Mouse (Mus musculus) hindbrain, embryonic 12.5 days (tissue): ENCODE data around the gene Myo5a. TPM values are rescaled to one million over a fixed set of nuclear protein-coding genes. Genes with fewer than 3 reads are reported as not detected.

Experiments
- ATAC-seq: fragments of 200-750 bp; cut with Nextera tagmentation; 2 replicates; pipeline ENCODE4 v1.8.0; 2017; ENCODE audit warnings: moderate TSS enrichment; ENCODE audit not compliant: low FRiP score
- H3K27ac ChIP-seq: fragments of 300-500 bp; sonication (generic); 2 replicates; pipeline ENCODE4 v1.5.1; 2016; ENCODE audit warnings: mild to moderate bottlenecking
- H3K27me3 ChIP-seq: fragments of 300-500 bp; sonication (generic); 2 replicates; pipeline ENCODE4 v1.6.1; 2016; ENCODE audit warnings: mild to moderate bottlenecking
- H3K36me3 ChIP-seq: fragments of 300-500 bp; sonication (generic); 2 replicates; pipeline ENCODE4 v1.6.1; 2016; ENCODE audit warnings: mild to moderate bottlenecking
- H3K4me1 ChIP-seq: fragments of 300-500 bp; sonication (generic); 2 replicates; pipeline ENCODE4 v1.6.1; 2016
- H3K4me2 ChIP-seq: fragments of 300-500 bp; sonication (generic); replicated peaks from 2 replicates; pipeline ENCODE4 v1.6.1; 2016; ENCODE audit warnings: mild to moderate bottlenecking
- H3K4me3 ChIP-seq: fragments of 300-500 bp; sonication (generic); 2 replicates; pipeline ENCODE4 v1.5.1; 2016; ENCODE audit warnings: mild to moderate bottlenecking
- H3K9ac ChIP-seq: fragments of 300-500 bp; sonication (generic); 2 replicates; pipeline ENCODE4 v1.6.1; 2016; ENCODE audit warnings: mild to moderate bottlenecking, moderate library complexity
- H3K9me3 ChIP-seq: fragments of 300-500 bp; sonication (generic); replicated peaks from 2 replicates; pipeline ENCODE4 v1.6.1; 2016; ENCODE audit warnings: mild to moderate bottlenecking
- WGBS: fragments of 180-500 bp; shearing (Covaris S2); methylation state at CpG from one replicate; pipeline ENCODE4 v1.1.7; 2016; 5-methylcytosine and 5-hydroxymethylcytosine counted together
- polyA plus RNA-seq: library from polyadenylated mRNA; unstranded; fragments of >200 nt; fragmentation: Nextera tagmentation; extraction: Ambion mirVana; gene quantifications from 2 replicates; pipeline ENCODE4 v1.2.1, GENCODE M21; 2016

Gene Myo5a
- polyA plus RNA-seq, 1 experiment from 2014 or later, result 40.9 TPM

DNA sequence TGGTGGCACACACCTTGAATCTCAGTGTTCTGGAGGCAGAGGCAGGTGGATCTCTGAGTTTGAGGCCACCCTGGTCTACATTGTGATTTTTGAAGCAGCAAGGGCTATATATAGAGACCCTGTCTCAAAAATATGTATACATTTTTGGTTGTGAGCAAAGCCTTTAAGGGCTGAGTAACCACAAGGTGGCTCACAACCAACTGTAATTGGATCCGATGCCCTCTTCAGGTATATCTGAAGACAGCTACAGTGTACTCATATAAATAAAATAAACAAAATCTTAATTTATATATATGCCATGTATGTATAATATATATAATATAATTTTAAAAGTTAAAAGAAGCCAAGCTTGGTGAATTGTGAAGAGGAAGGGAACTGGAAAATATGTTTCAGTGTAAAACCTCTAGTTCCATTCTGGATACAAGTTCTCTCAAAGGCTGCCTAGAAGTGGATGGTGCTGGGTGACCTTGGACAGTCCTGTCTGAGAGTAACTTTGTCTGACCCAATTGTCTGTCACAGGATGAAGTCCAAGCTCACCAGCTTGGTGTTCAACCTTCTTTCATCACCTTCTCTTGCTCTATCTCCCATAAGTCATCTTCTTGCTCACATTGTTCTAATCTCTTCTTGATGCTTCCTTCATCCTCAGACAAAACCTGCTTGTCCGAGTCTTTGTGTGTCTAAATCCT is 28.8 kb upstream of the Myo5a start:
- Histone ChIP-seq H3K27ac (no peak overlapping the region), H3K4me3 (no peak overlapping the region), H3K4me1 (peaks cover 10% of the 10 kb centered on the region), H3K36me3 (no peaks in the 10 kb centered on the region; the same call in 1 of the 2 replicates), H3K4me2 (no peak overlapping the region), H3K9ac (no peak overlapping the region), H3K9me3 (no peaks in the 10 kb centered on the region), H3K27me3 (no peaks in the 10 kb centered on the region)
- WGBS, result 90% methylated on average over 2 of the region's 2 CpGs
- ATAC-seq, result no peak

DNA sequence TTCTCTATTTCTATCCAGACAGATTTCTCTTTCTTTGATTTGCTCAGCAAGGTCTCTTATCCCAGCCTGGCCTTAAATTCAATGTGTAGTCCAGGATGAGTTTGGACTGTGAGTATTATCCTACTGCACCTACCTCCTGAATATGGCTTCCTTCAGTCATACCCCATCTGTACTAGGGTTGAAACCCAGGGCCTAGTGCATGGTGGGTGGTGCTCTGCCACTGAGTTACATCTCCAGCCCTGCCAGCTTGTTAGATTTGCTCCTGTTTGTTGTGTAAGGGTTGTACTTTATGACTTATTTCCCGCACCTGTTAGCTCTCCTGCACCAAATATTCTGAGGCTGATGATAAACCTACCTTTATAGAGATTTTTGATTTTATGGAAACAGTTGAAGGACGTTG is 27.6 kb upstream of the Myo5a start:
- no peaks in the 10 kb centered on the region for H3K9me3 ChIP-seq
- H3K4me3 ChIP-seq, result no peak overlapping the region
- H3K4me1 ChIP-seq, result peaks cover 10% of the 10 kb centered on the region
- no peak for ATAC-seq
- H3K27ac ChIP-seq, result no peak overlapping the region
- no peak overlapping the region for H3K9ac ChIP-seq
- no peak overlapping the region for H3K4me2 ChIP-seq
- H3K36me3 ChIP-seq, result no peaks in the 10 kb centered on the region; the same call in 1 of the 2 replicates
- WGBS, result 91% methylated on average over 2 of the region's 2 CpGs
- H3K27me3 ChIP-seq, result no peaks in the 10 kb centered on the region

DNA sequence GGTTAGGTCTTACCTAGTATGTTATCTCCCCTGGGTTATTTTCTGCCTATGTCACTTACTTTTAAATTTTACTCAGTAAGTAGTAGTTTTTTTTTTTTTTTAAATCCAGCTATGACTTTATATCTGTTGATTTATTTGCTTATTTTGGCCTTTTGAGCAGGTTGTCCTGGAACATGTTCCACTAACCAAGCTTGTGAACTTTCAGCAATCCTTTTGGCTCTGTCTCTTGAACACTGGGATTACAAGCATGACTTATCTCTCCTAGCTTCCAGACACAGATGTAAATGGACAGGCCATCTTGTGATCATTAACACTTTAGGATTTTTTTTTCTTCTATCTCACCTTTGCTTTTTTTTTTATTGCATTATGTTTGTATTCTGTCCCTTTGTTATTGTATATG is 23.7 kb upstream of the Myo5a start:
- H3K4me3 ChIP-seq, result no peak overlapping the region
- H3K27ac ChIP-seq, result no peak overlapping the region
- H3K9ac ChIP-seq, result no peak overlapping the region
- no peaks in the 10 kb centered on the region for H3K4me1 ChIP-seq
- no peaks in the 10 kb centered on the region for H3K27me3 ChIP-seq
- no peak overlapping the region for H3K4me2 ChIP-seq
- H3K9me3 ChIP-seq, result no peaks in the 10 kb centered on the region
- no peak for ATAC-seq
- no peaks in the 10 kb centered on the region; the same call in 1 of the 2 replicates for H3K36me3 ChIP-seq

DNA sequence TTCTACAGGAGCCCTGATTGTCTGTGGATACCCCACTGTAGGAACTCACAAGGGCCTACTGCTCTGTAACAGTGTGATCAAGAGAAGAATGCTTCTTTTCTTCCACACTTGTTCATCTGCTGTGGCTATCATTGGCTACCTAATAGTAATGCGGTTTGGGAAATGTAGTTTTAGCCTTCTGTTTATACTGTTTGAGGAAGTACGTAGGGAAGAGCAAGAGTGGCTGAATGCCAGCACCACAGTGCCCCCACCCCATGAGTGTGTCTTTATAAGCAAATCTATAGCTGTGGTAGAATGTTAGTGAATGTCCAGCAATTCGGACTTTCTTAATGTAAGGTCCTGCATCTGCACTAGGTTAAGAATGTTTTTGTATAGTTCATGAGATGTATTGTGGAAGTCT is 21.7 kb upstream of the Myo5a start:
- no peaks in the 10 kb centered on the region for H3K9me3 ChIP-seq
- H3K4me1 ChIP-seq, result no peaks in the 10 kb centered on the region
- no peak overlapping the region for H3K4me2 ChIP-seq
- ATAC-seq, result no peak
- WGBS, result 87% methylated on average over 3 of the region's 3 CpGs
- H3K36me3 ChIP-seq, result no peaks in the 10 kb centered on the region; the same call in 1 of the 2 replicates
- H3K4me3 ChIP-seq, result no peak overlapping the region
- H3K27ac ChIP-seq, result no peak overlapping the region
- no peaks in the 10 kb centered on the region for H3K27me3 ChIP-seq
- no peak overlapping the region for H3K9ac ChIP-seq

DNA sequence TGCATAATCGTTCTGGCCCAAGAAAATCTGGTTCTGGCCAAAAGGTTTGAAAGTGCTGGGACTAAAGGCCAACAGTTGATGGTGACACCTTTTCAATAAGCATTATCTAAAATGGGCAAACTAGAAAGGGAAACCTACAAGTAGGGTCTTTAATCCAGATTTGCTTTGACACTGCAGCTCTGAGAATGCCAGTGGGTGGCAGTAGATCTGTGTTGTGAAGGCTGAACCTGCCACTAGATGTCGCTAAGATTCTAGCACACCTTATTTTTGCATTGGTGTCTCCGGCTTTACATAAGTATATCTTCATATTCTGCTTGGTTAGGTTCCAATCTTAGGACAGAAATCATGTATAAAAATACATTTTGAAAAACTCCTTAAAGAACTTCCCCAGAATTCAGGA is 20.8 kb upstream of the Myo5a start:
- Histone ChIP-seq H3K4me2 (no peak overlapping the region), H3K9me3 (no peaks in the 10 kb centered on the region), H3K9ac (no peak overlapping the region), H3K4me3 (no peak overlapping the region), H3K36me3 (no peaks in the 10 kb centered on the region; the same call in 1 of the 2 replicates), H3K4me1 (no peaks in the 10 kb centered on the region), H3K27me3 (no peaks in the 10 kb centered on the region), H3K27ac (no peak overlapping the region)
- ATAC-seq, result no peak
- WGBS, result 36% methylated on average over 3 of the region's 3 CpGs

DNA sequence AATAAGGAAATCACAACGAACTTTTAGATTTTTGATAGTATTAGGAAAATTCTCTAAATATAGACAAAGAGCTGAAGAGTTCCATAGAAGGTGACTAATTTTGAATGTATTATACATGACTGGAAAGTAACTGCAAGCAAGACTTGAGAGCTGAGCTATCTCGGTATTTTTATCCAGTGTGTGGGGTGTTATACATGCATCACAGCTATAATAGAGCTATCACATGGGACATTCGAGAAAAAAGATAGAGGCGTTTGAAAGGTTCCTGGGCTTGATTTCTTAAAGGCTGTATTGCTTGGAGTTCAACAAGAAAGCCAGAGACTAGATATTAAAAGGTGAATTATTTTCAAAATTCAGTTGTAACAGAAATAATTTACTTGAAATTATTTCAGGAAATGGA is 19.0 kb upstream of the Myo5a start:
- Histone ChIP-seq H3K4me1 (no peaks in the 10 kb centered on the region), H3K4me2 (no peak overlapping the region), H3K27me3 (no peaks in the 10 kb centered on the region), H3K4me3 (no peak overlapping the region), H3K27ac (no peak overlapping the region), H3K9me3 (no peaks in the 10 kb centered on the region), H3K36me3 (peaks cover 4% of the 10 kb centered on the region), H3K9ac (no peak overlapping the region)
- no peak for ATAC-seq
- 90% methylated on average over 4 of the region's 4 CpGs for WGBS

DNA sequence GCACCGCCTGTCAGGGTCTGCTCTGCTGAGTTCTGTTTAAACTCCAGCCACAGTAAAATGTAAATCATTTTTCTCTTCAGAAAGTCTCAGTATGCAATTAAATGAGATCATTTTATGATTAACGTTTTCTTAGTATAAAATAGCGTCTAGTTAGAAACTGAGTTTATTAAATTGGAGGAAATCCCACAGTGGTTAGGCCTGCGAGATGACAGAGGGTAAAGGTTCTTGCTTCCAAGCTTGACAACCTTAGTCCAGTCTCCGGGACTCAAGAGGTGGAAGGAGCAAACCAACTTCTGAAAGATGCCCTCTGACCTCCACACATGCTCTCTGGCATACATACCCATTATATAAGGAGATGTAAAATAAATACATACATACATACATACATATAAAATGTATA is 15.8 kb upstream of the Myo5a start:
- 95% methylated on average over 5 of the region's 5 CpGs for whole genome bisulfite sequencing
- Histone ChIP-seq H3K9me3 (no peaks in the 10 kb centered on the region), H3K9ac (no peak overlapping the region), H3K4me2 (no peak overlapping the region), H3K27me3 (no peaks in the 10 kb centered on the region), H3K4me1 (no peaks in the 10 kb centered on the region), H3K4me3 (no peak overlapping the region), H3K27ac (no peak overlapping the region), H3K36me3 (peaks cover 20% of the 10 kb centered on the region)
- ATAC-seq, result no peak

DNA sequence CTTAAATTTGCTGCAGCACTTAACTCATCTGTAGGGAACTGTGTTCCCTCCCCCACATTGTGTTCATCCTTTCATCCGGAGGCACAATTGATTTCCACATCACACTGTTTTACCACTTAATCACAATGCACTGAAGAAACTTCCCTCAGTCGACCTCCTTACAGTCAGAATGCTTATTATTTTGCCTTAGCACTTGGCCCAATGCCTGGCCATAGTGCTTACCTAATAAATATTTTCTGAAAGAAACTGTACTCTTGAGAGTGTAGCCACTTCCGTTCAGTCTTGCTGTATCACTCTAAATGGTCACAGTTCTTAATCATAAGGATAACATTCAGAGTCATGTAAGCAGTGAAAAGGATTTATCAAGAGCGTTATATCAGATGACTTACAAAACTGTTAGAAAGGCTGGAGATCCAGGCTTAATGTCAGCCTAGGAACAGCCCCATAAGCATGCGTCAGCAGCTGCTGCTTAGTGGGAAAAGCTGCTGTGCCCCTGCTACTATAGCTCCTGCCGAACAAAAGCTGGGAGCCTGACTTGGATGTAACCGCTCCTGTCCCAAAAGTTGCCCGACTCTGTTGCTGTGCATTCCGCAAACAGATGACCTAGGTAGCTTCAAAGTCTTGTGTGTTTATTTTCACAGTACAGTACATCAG is 6.0 kb upstream of the Myo5a start:
- H3K36me3 ChIP-seq, result 0 out of 2 replicates have a peak, but pooled peaks cover under 1% of the 10 kb centered on the region
- no peak overlapping the region for H3K4me3 ChIP-seq
- H3K4me2 ChIP-seq, result no peak overlapping the region
- H3K27ac ChIP-seq, result no peak overlapping the region
- H3K27me3 ChIP-seq, result no peaks in the 10 kb centered on the region
- WGBS, result 81% methylated on average over 9 of the region's 9 CpGs
- no peak overlapping the region for H3K9ac ChIP-seq
- no peak for ATAC-seq
- no peaks in the 10 kb centered on the region for H3K9me3 ChIP-seq
- no peaks in the 10 kb centered on the region for H3K4me1 ChIP-seq

DNA sequence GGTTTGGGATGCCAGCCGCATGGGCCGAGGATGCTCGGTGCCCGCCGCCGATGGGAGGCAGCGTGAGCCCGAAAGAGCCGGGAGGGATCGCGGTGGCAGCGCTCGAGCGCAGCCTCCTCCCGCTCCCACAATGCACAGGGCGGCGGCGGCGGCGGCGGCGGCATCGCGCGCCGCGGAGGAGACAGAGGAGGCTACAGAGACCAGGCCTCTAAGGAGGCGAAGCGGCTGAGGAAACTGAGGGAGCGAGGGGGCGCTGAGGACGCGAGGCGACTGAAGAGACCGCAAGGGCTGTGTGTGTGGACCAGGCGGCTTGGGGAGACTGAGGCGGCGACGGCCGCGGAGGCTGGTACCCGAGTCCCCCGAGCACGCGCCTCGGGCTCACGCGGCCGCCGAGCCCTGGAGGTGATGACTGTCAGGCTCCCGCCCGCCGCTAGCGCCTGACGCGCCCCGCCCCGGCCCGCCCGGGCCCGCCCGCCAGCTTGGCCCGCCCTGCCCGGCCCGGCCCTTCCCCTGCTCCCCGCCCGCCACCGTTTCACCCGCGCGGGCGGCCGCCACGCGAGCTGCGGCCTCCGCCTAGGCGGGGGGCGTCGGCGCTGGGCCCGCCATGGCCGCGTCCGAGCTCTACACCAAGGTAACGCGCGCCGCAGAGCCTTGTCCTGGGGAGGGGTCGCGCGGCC is 352 bp downstream of the Myo5a start:
- peak overlapping the region; percentile 86 for H3K4me3 ChIP-seq
- H3K4me2 ChIP-seq, result peak overlapping the region; percentile 72
- peak overlapping the region; percentile 92 for H3K9ac ChIP-seq
- H3K27me3 ChIP-seq, result no peaks in the 10 kb centered on the region
- H3K4me1 ChIP-seq, result peaks cover 13% of the 10 kb centered on the region
- H3K27ac ChIP-seq, result peak overlapping the region; percentile 97
- WGBS, result 0% methylated on average over 56 of the region's 92 CpGs
- no peaks in the 10 kb centered on the region for H3K9me3 ChIP-seq
- H3K36me3 ChIP-seq, result no peaks in the 10 kb centered on the region
- ATAC-seq, result peak; percentile 96

DNA sequence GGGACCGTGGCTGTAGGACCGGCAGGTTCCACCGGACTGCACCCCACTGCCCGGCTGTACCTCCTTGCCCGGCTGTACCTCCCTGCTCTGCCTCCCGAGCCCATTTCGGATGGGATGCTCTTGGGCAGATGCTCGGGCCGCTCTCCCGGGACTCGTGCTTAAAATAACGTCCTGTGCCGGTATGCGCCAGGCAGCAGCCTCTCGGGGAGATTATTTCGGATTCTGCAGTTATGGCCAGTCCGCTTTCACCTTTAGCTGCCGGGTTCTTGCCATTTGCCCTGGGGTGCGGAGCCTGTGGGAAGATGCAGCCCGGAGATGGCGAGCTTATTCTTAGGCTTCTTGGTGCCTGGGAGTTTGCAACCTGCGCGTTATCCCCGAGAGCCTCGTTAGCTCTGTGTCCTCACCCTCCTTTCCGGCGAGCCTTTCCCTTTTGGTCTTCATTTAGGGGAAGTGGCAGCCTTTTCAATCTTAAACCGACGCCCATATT is 934 bp downstream of the Myo5a start:
- Histone ChIP-seq H3K9ac (peak overlapping the region; percentile 92), H3K36me3 (no peaks in the 10 kb centered on the region), H3K27ac (peak overlapping the region; percentile 97), H3K27me3 (no peaks in the 10 kb centered on the region), H3K4me1 (peaks cover 13% of the 10 kb centered on the region), H3K4me3 (peak overlapping the region; percentile 86), H3K4me2 (peak overlapping the region; percentile 72), H3K9me3 (no peaks in the 10 kb centered on the region)
- ATAC-seq, result peak; percentile 21
- under 1% methylated on average over 29 of the region's 29 CpGs for WGBS

DNA sequence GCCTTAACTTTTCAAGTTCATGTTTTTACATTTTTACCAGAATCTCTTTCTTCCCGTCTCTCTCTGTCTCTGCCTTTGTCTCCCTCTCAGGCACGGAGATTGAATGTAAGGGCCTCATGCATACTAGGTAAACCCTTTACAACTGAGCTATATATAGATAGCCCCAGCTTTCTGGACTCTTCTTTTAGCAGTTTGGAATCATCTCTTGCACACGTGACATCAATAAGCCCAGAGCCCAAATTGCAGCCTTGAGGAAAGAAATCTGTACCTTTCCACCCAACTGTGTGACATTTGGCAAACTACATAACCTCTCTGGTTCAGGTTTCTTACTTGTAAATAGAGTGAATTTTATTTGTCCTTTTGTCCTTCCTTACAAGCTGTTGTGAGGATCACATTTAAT is 1.5 kb downstream of the Myo5a start:
- H3K27me3 ChIP-seq, result no peaks in the 10 kb centered on the region
- no peak for ATAC-seq

DNA sequence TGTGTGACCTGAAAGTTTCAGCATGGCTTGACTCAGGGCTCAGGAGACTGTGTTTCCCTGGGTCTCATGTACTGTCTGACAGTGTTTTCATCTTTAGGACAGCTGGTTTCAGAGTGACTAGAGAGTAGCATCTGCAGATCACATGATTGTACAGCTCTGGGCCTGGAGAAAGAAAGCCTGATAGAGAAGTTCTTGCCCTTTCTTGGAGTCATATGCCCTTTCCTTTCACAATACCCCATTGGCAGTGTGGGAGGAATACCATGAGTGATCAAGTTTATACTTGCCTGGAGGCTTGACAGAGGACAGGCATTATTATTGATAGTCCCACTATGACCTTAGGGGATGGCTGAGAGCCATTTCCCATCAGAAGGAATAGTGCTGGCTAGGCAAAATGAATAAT is 6.4 kb downstream of the Myo5a start:
- H3K27me3 ChIP-seq, result no peaks in the 10 kb centered on the region
- H3K4me1 ChIP-seq, result peaks cover 10% of the 10 kb centered on the region
- H3K27ac ChIP-seq, result 0 out of 2 replicates have a peak overlapping the region, but pooled peaks have one; percentile 30
- H3K4me2 ChIP-seq, result no peak overlapping the region
- H3K9me3 ChIP-seq, result no peaks in the 10 kb centered on the region
- H3K4me3 ChIP-seq, result no peak overlapping the region
- ATAC-seq, result 0 out of 2 replicates have a peak, but pooled peaks have one; percentile 19
- H3K9ac ChIP-seq, result no peak overlapping the region
- H3K36me3 ChIP-seq, result no peaks in the 10 kb centered on the region

More for the DNA sequence above, 1.5 kb downstream of the Myo5a start:
- 14% methylated on average over 3 of the region's 3 CpGs for WGBS
- H3K27ac ChIP-seq, result no peak overlapping the region
- peak overlapping the region; percentile 72 for H3K4me2 ChIP-seq
- H3K36me3 ChIP-seq, result no peaks in the 10 kb centered on the region
- H3K9ac ChIP-seq, result peak overlapping the region; percentile 92
- H3K9me3 ChIP-seq, result no peaks in the 10 kb centered on the region
- peak overlapping the region; percentile 86 for H3K4me3 ChIP-seq
- H3K4me1 ChIP-seq, result peaks cover 15% of the 10 kb centered on the region
